Mouse (Mus musculus) liver, adult 2 months (tissue): ENCODE measurements around the gene Prkrip1.

Experiments
- CTCF ChIP-seq: fragments of 200-500 bp; IDR thresholded peaks from 2 replicates; pipeline ENCODE4 v1.5.1; 2011; ENCODE audit warnings: low read depth, low read length, control low read depth
- POLR2A ChIP-seq: fragments of 200-500 bp; IDR thresholded peaks from 2 replicates; pipeline ENCODE4 v1.6.1; 2011; ENCODE audit warnings: low read length, control low read depth; ENCODE audit not compliant: insufficient read depth; ENCODE audit errors: extremely low read depth

DNA sequence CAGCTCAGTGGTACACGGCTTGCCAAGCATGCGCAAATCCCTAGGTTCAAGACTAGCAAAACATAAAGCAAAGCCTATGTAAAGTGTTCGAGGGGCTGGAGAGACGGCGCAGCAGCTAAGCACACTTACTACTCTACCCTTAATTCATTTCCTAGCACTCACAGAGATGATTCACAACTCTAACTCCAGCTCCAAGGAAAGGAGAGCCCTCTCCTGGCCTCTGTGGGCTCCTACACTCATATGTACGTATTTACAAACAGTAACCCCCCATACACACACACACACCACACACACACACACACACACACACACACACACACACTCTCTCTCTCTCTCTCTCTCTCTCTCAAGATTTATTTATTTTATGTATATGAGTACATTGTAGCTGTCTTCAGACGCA is 15.0 kb downstream of the Prkrip1 start:
- TF ChIP-seq POLR2A, result no peak
- TF ChIP-seq CTCF, result no peak
